Mouse (Mus musculus) kidney, adult 2 months (tissue): ENCODE measurements around the gene Galm. TPM values are rescaled to one million over a fixed set of nuclear protein-coding genes. Genes with fewer than 3 reads are reported as not detected.

ENCODE experiments used
- DNase-seq: peaks from one replicate; pipeline ENCODE4 v3.0.0; 2021
- H3K27ac ChIP-seq: fragments of 200-500 bp; 2 replicates; pipeline ENCODE4 v1.5.1; 2012; ENCODE audit warnings: low read depth, low read length, control low read depth, inconsistent platforms; ENCODE audit not compliant: insufficient read depth
- H3K27me3 ChIP-seq: fragments of 200-500 bp; replicated peaks from 2 replicates; pipeline ENCODE4 v1.6.1; 2012; ENCODE audit warnings: mild to moderate bottlenecking, moderate library complexity, low read length, inconsistent platforms; ENCODE audit not compliant: control insufficient read depth, insufficient read depth
- H3K36me3 ChIP-seq: fragments of 200-500 bp; 2 replicates; pipeline ENCODE4 v1.6.1; 2012; ENCODE audit warnings: mild to moderate bottlenecking, moderate library complexity, low read length, inconsistent platforms; ENCODE audit not compliant: control insufficient read depth, insufficient read depth
- H3K4me1 ChIP-seq: fragments of 200-500 bp; 2 replicates; pipeline ENCODE4 v1.6.1; 2011; ENCODE audit warnings: low read length; ENCODE audit not compliant: control insufficient read depth, insufficient read depth
- H3K4me3 ChIP-seq: fragments of 200-500 bp; 2 replicates; pipeline ENCODE4 v1.5.1; 2011; ENCODE audit warnings: mild to moderate bottlenecking, low read depth, low read length, control low read depth; ENCODE audit not compliant: insufficient read depth
- CTCF ChIP-seq: fragments of 200-500 bp; conservative IDR thresholded peaks from 2 replicates; pipeline ENCODE4 v1.5.1; 2011; ENCODE audit warnings: low read depth, mild to moderate bottlenecking, control low read depth, low read length, moderate library complexity, mixed read lengths; ENCODE audit not compliant: insufficient read depth, insufficient read length
- POLR2A ChIP-seq: fragments of 200-500 bp; IDR thresholded peaks from one replicate; pipeline ENCODE4 v1.6.1; 2011; ENCODE audit warnings: low read depth, low read length, control low read depth
- WGBS: fragments of 180-500 bp; shearing (Covaris S2); methylation state at CpG from one replicate; pipeline ENCODE4 v1.1.7; 2018; 5-methylcytosine and 5-hydroxymethylcytosine counted together
- polyA plus RNA-seq: library from polyadenylated mRNA; depleted of rRNA; stranded (reverse); fragments of >200 nt; gene quantifications from 2 replicates; pipeline ENCODE4 v1.2.3, GENCODE M21; 2012

The Galm gene
- polyA plus RNA-seq, 1 experiment: 124 TPM

- no peak for DNase-seq
- H3K4me3 ChIP-seq: no peak overlapping the region
- H3K4me1 ChIP-seq: no peaks in the 10 kb centered on the region
- WGBS: 77% methylated on average over 12 of the region's 12 CpGs
- H3K27me3 ChIP-seq: no peaks in the 10 kb centered on the region
- H3K27ac ChIP-seq: no peak overlapping the region
- no peaks in the 10 kb centered on the region; the same call in 1 of the 2 replicates for H3K36me3 ChIP-seq
- TF ChIP-seq CTCF (no peak), POLR2A (no peak)
Measured at GRCm38 (mm10) chr17:80152767-80153630, 25.7 kb downstream of the Galm start.

GRCm38 (mm10) chr17:80153631-80154030 lies 26.4 kb downstream of the Galm start:
- H3K36me3 ChIP-seq: no peaks in the 10 kb centered on the region; the same call in 1 of the 2 replicates
- TF ChIP-seq CTCF (no peak), POLR2A (no peak)
- no peak for DNase-seq
- H3K4me1 ChIP-seq: no peaks in the 10 kb centered on the region
- H3K27ac ChIP-seq: no peak overlapping the region
- no peaks in the 10 kb centered on the region for H3K27me3 ChIP-seq
- 96% methylated on average over 2 of the region's 2 CpGs for WGBS
- H3K4me3 ChIP-seq: no peak overlapping the region

GRCm38 (mm10) chr17:80156905-80157304 lies 29.6 kb downstream of the Galm start:
- no peak overlapping the region for H3K27ac ChIP-seq
- 91% methylated on average over 8 of the region's 8 CpGs for whole genome bisulfite sequencing
- H3K36me3 ChIP-seq: no peaks in the 10 kb centered on the region
- TF ChIP-seq POLR2A (no peak), CTCF (no peak)
- no peak for DNase-seq
- H3K27me3 ChIP-seq: no peaks in the 10 kb centered on the region
- H3K4me1 ChIP-seq: no peaks in the 10 kb centered on the region
- no peak overlapping the region for H3K4me3 ChIP-seq

DNA sequence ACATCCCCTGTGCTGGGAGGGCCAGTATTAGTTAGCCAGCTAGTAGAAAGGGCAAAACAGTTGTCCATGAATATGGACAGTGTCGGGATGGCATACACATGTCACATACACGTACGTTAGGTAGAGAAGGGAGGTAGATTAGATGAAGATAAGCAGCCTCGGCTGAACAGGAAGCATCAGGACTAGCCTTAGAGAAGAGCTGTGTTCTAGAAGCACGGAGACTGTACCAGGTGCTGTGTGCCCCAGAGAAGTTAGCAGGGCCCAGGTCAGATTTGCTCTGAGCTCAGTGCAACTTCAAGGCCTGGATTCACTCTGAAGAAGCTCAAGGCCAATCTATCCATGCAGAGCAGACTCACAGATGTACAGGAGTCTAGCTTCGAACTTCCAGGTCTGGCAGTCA lies 30.2 kb downstream of the Galm start:
- no peak overlapping the region for H3K4me3 ChIP-seq
- TF ChIP-seq CTCF (no peak), POLR2A (no peak)
- H3K27me3 ChIP-seq: no peaks in the 10 kb centered on the region
- WGBS: 90% methylated on average over 6 of the region's 6 CpGs
- no peak overlapping the region for H3K27ac ChIP-seq
- no peaks in the 10 kb centered on the region for H3K36me3 ChIP-seq
- H3K4me1 ChIP-seq: no peaks in the 10 kb centered on the region
- no peak for DNase-seq

DNA sequence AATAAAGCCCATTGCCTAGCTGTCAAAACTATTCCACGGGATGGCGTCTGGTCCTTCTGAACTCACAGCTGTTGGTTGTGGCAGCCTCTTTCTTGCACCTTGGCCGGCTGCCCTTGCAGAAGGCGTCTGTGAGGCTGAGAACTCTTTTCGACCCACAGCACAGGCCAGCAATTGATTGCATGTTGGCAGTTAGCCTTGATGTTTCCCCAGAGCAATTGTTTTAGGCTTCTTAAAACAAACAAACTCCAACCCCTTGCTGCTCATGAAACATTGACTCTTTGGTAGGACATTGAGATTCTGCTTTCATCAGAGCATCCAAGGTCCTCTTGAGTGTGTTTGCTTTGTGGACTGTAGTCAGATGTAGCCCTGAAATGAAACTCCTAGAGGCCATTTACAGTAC lies 33.2 kb downstream of the Galm start:
- Histone ChIP-seq H3K4me3 (no peak overlapping the region), H3K4me1 (peaks cover 5% of the 10 kb centered on the region), H3K27ac (peak overlapping the region; percentile 40), H3K36me3 (no peaks in the 10 kb centered on the region), H3K27me3 (no peaks in the 10 kb centered on the region)
- peak; percentile 89 for DNase-seq
- 38% methylated on average over 5 of the region's 5 CpGs for WGBS
- TF ChIP-seq POLR2A (no peak), CTCF (no peak; the same call in 1 of the 2 replicates)

- H3K4me1 ChIP-seq: peaks cover 5% of the 10 kb centered on the region
- 37% methylated on average over 8 of the region's 8 CpGs for WGBS
- DNase-seq: peak; percentile 89
- H3K4me3 ChIP-seq: no peak overlapping the region
- H3K27ac ChIP-seq: no peak overlapping the region
- TF ChIP-seq CTCF (no peak), POLR2A (no peak)
- no peaks in the 10 kb centered on the region for H3K36me3 ChIP-seq
- no peaks in the 10 kb centered on the region for H3K27me3 ChIP-seq
Measured at GRCm38 (mm10) chr17:80163991-80164390, 36.7 kb downstream of the Galm start.

DNA sequence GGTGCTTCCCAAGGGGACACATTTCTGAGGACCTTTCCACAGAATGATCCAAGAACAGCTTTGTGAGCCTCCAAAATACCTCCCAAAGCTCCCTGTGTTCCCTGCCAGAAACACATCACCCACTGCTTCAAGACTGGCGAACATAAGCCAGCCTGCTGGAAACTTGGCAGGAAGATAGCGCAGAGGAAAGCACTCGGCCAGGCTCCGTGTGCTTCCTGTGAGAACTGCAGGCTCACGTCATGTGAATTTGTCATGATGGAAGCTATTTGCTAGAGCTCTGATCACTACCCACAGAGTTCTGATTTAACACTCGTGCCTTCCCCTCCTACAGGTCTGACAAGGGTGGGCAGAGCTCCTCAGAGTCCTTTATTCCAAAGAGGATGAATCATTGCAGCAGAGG lies 38.5 kb downstream of the Galm start:
- 57% methylated on average over 6 of the region's 6 CpGs for WGBS
- Histone ChIP-seq H3K4me1 (peaks cover 5% of the 10 kb centered on the region), H3K36me3 (no peaks in the 10 kb centered on the region), H3K4me3 (no peak overlapping the region), H3K27me3 (no peaks in the 10 kb centered on the region), H3K27ac (no peak overlapping the region; the same call in 1 of the 2 replicates)
- peak; percentile 53 for DNase-seq
- TF ChIP-seq CTCF: no peak
- TF ChIP-seq POLR2A: no peak
